Mouse (Mus musculus) midbrain, embryonic 14.5 days (tissue): Measurements from ENCODE around the gene Mthfd1l. TPM values are rescaled to one million over a fixed set of nuclear protein-coding genes. Genes with fewer than 3 reads are reported as not detected.
"Not testable (repeated sequence)": the region's sequence is repeated elsewhere in the genome, so short reads cannot be mapped to it uniquely, and the experiment has no call there.

Source experiments
- ATAC-seq: fragments of 200-750 bp; cut with Nextera tagmentation; 2 replicates; pipeline ENCODE4 v1.8.0; 2017; ENCODE audit warnings: moderate number of reproducible peaks, moderate library complexity; ENCODE audit not compliant: low FRiP score, low TSS enrichment
- DNase-seq: peaks from one replicate; pipeline ENCODE4 v3.0.0-alpha.2; 2015
- H3K27ac ChIP-seq: fragments of 300-500 bp; sonication (generic); replicated peaks from 2 replicates; pipeline ENCODE4 v1.5.1; 2014; ENCODE audit warnings: mild to moderate bottlenecking, low read depth, low read length, moderate library complexity
- H3K27me3 ChIP-seq: fragments of 300-500 bp; sonication (generic); 2 replicates; pipeline ENCODE4 v1.6.1; 2014; ENCODE audit warnings: low read length, control low read depth, mixed read lengths; ENCODE audit not compliant: control insufficient read depth, insufficient read depth
- H3K36me3 ChIP-seq: fragments of 300-500 bp; sonication (generic); 2 replicates; pipeline ENCODE4 v1.6.1; 2014; ENCODE audit warnings: low read length, control low read depth; ENCODE audit not compliant: control insufficient read depth, insufficient read depth
- H3K4me1 ChIP-seq: fragments of 300-500 bp; sonication (generic); 2 replicates; pipeline ENCODE4 v1.6.1; 2014; ENCODE audit warnings: mild to moderate bottlenecking, antibody characterized with exemption, low read length, control low read depth; ENCODE audit not compliant: control insufficient read depth, insufficient read depth
- H3K4me2 ChIP-seq: fragments of 300-500 bp; sonication (generic); 2 replicates; pipeline ENCODE4 v1.6.1; 2014; ENCODE audit warnings: mild to moderate bottlenecking, low read length, moderate library complexity
- H3K4me3 ChIP-seq: fragments of 300-500 bp; sonication (generic); replicated peaks from 2 replicates; pipeline ENCODE4 v1.5.1; 2014; ENCODE audit warnings: low read depth, low read length
- H3K9ac ChIP-seq: fragments of 300-500 bp; sonication (generic); replicated peaks from 2 replicates; pipeline ENCODE4 v1.6.1; 2014; ENCODE audit warnings: mild to moderate bottlenecking, low read length, moderate library complexity
- H3K9me3 ChIP-seq: fragments of 300-500 bp; sonication (generic); 2 replicates; pipeline ENCODE4 v1.6.1; 2016; ENCODE audit warnings: low read length, control low read depth, mixed read lengths; ENCODE audit not compliant: control insufficient read depth
- WGBS: fragments of 180-500 bp; shearing (Covaris S2); extraction: QIAGEN DNeasy Blood & Tissue Kit; methylation state at CpG from one replicate; pipeline ENCODE4 v1.1.7; 2014; 5-methylcytosine and 5-hydroxymethylcytosine counted together
- polyA plus RNA-seq: library from polyadenylated mRNA; unstranded; fragments of >200 nt; fragmentation: Nextera tagmentation; extraction: Ambion mirVana; gene quantifications from 2 replicates; pipeline ENCODE4 v1.2.1, GENCODE M21; 2014

The Mthfd1l gene
- polyA plus RNA-seq, 1 experiment from 2014 or later: 6.4 TPM

DNA sequence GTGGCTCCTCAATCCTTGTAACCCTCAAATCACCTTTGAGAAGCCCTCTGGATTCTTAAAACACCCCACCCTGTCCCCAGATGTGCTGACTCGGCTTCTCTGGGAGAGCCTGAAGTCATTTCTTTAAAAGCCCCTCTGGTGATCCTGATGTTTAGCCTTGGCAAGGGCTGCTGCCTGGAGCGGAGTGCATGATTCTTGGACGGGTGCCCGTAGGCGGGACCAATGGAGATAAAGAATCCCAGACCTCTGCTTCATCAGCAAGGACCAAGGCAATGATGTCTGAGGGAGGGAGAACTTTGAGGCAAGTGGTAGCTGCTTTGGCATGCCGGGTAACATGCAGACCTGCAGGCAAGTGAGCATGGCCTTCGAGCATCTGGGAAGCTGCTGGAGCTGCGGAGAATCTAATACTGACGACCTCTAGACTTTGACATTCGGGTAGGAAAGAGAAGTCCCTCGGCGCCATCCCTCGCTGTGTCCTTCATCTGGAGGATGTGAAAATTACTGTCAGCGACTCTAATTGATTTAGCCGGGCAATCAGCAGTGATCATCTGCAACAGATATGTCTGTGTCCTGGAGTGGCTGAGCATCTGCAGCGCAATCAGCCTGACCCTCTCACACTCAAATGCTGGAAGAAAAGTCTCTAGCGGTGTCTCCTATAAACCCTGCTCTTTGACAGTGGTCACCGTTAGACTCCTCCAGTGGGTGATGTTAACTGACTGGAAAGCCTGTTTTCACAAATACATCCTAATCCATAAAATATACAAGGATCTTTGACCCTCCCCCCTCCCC lies 215.9 kb downstream of the Mthfd1l start:
- no peaks in the 10 kb centered on the region for H3K36me3 ChIP-seq
- DNase-seq (peak; percentile 49), ATAC-seq (no peak)
- H3K4me2 ChIP-seq: no peak overlapping the region
- no peak overlapping the region for H3K4me3 ChIP-seq
- no peaks in the 10 kb centered on the region for H3K9me3 ChIP-seq
- WGBS: 78% methylated on average over 18 of the region's 18 CpGs
- no peak overlapping the region for H3K9ac ChIP-seq
- peak overlapping the region; percentile 37; the same call in 1 of the 2 replicates for H3K27ac ChIP-seq
- no peaks in the 10 kb centered on the region for H3K27me3 ChIP-seq
- 0 out of 2 replicates have a peak, but pooled peaks cover 3% of the 10 kb centered on the region for H3K4me1 ChIP-seq

DNA sequence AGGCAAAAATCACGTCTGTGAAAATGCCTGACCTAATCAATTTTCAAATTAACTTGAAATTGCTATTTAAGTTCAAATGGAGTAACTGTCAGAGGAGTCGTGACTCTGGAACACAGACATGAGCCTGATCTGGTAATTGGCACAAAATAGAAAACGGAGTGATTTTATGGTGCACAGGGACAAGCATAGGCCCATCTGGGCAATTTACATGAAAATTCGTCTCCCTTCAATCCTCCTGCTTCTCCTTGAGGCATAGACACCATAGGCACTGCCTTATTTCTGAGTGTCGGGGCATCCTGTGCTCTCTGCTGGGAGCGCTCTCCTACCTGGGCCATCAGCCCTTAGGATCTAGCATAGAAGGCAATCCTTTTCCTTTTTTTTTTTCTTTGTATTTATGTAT lies 216.5 kb downstream of the Mthfd1l start:
- Histone ChIP-seq H3K4me2 (no peak overlapping the region), H3K4me3 (no peak overlapping the region), H3K9me3 (no peaks in the 10 kb centered on the region), H3K36me3 (no peaks in the 10 kb centered on the region), H3K9ac (no peak overlapping the region), H3K4me1 (0 out of 2 replicates have a peak, but pooled peaks cover 3% of the 10 kb centered on the region), H3K27me3 (no peaks in the 10 kb centered on the region), H3K27ac (no peak overlapping the region)
- DNase-seq (no peak), ATAC-seq (peak; percentile 43; the same call in 1 of the 2 replicates)
- WGBS: 68% methylated on average over 6 of the region's 6 CpGs

DNA sequence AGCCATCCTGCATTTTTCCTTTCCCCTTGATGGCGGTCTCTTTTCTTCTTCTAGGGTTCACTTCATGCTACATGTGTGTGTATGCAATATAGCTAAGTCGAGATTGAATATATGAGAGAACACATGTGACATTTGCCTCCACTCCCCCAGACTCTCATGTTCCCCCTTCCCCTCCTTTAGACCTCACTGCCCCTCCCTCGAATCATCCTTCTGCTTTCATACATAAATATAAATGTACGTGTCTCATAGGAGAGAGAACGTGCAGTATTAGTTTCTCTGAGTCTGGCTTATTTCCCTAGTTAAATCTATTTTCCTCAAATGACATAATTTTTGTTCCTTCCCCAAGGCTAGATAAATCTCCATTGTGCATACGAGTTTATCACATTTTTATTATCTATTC lies 226.1 kb downstream of the Mthfd1l start:
- H3K36me3 ChIP-seq: no peaks in the 10 kb centered on the region
- H3K27ac ChIP-seq: no peak overlapping the region
- no peak overlapping the region for H3K4me2 ChIP-seq
- no peak overlapping the region for H3K9ac ChIP-seq
- H3K9me3 ChIP-seq: no peaks in the 10 kb centered on the region
- no peak for ATAC-seq
- H3K4me3 ChIP-seq: no peak overlapping the region
- no peaks in the 10 kb centered on the region for H3K27me3 ChIP-seq
- 80% methylated on average over 6 of the region's 6 CpGs for WGBS
- no peak for DNase-seq
- H3K4me1 ChIP-seq: no peaks in the 10 kb centered on the region

- Histone ChIP-seq H3K4me3 (no peak overlapping the region), H3K9me3 (no peaks in the 10 kb centered on the region), H3K9ac (no peak overlapping the region), H3K4me2 (no peak overlapping the region), H3K36me3 (no peaks in the 10 kb centered on the region), H3K4me1 (no peaks in the 10 kb centered on the region), H3K27me3 (no peaks in the 10 kb centered on the region), H3K27ac (no peak overlapping the region)
- WGBS: 91% methylated on average over 6 of the region's 6 CpGs
- ATAC-seq: no peak
- no peak for DNase-seq
Observed at GRCm38 (mm10) chr10:4199926-4200325, 227.0 kb downstream of the Mthfd1l start.

DNA sequence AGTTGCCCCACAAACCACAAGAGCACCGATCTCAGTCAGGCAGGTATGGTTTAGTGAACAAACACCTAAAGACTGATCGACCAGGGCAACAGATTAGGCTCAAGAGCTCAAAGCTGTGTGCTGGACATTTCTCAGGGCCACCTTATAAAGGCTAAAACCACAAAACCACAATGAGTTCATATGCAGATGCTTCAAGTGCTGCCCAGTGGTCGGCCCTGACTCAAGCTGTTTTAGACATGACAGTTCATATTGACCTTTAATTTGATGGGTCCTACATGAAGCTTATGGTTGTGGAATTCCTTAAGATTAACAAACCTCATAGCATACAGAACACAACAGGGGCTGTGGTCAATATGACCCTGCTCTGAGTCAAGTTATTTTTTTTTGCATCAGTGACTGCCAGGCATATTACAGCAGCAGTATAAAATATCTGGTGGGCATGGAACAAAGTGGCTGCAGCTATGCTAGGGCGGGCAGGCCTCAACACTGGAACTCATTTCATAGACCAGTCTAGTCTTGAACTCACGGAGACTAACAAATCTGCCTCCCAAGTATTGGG lies 227.7 kb downstream of the Mthfd1l start:
- 94% methylated on average over 5 of the region's 5 CpGs for WGBS
- Histone ChIP-seq H3K4me2 (no peak overlapping the region), H3K9me3 (no peaks in the 10 kb centered on the region), H3K27me3 (no peaks in the 10 kb centered on the region), H3K9ac (no peak overlapping the region), H3K4me3 (no peak overlapping the region), H3K27ac (no peak overlapping the region), H3K4me1 (no peaks in the 10 kb centered on the region), H3K36me3 (no peaks in the 10 kb centered on the region)
- no peak for DNase-seq
- ATAC-seq: no peak

DNA sequence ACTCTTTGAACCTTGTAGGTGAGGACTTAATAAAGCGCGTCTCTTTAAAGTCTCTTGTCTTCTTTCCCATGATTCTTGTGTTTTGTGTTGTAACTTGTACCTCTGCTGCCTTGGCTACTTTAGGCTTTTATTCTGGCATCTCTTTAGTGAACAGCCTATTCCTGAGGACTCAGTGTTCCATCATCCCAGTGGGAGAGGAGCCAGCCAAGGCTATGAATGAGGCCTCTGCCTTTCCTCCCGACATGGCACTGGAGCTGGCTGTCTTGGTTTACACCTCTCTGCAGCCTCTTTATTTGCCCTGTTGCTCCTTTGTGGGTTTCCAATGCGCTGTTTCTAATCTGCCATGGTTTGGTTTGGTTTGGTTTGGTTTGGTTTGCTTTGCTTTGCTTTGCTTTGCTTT lies 228.2 kb downstream of the Mthfd1l start:
- H3K9me3 ChIP-seq: no peaks in the 10 kb centered on the region
- H3K9ac ChIP-seq: no peak overlapping the region
- no peaks in the 10 kb centered on the region for H3K36me3 ChIP-seq
- no peak overlapping the region for H3K4me2 ChIP-seq
- no peaks in the 10 kb centered on the region for H3K27me3 ChIP-seq
- DNase-seq: no peak
- H3K4me3 ChIP-seq: no peak overlapping the region
- H3K4me1 ChIP-seq: no peaks in the 10 kb centered on the region
- WGBS: 91% methylated on average over 4 of the region's 4 CpGs
- ATAC-seq: no peak
- no peak overlapping the region for H3K27ac ChIP-seq

GRCm38 (mm10) chr10:4203651-4204050 lies 230.7 kb downstream of the Mthfd1l start:
- DNase-seq, ATAC-seq, H3K9ac ChIP-seq, H3K4me1 ChIP-seq, H3K4me2 ChIP-seq, H3K36me3 ChIP-seq, H3K9me3 ChIP-seq, H3K27ac ChIP-seq, H3K27me3 ChIP-seq, H3K4me3 ChIP-seq: not testable (repeated sequence)
- 53% methylated on average over 5 of the region's 6 CpGs for WGBS

GRCm38 (mm10) chr10:4209040-4209439 lies 236.1 kb downstream of the Mthfd1l start:
- H3K27ac ChIP-seq: no peak overlapping the region
- no peak for ATAC-seq
- H3K27me3 ChIP-seq: no peaks in the 10 kb centered on the region

More at GRCm38 (mm10) chr10:4209040-4209439, 236.1 kb downstream of the Mthfd1l start:
- Histone ChIP-seq H3K4me1 (no peaks in the 10 kb centered on the region), H3K4me3 (no peak overlapping the region), H3K36me3 (no peaks in the 10 kb centered on the region), H3K9ac (no peak overlapping the region), H3K4me2 (no peak overlapping the region), H3K9me3 (no peaks in the 10 kb centered on the region)
- WGBS: 89% methylated on average over 15 of the region's 15 CpGs
- no peak for DNase-seq
